Mouse (Mus musculus): ENCODE data around the gene Vmn1r177.
"Not testable (repeated sequence)": the region's sequence is repeated elsewhere in the genome, so short reads cannot be mapped to it uniquely, and the experiment has no call there.

The Vmn1r177 gene

DNA sequence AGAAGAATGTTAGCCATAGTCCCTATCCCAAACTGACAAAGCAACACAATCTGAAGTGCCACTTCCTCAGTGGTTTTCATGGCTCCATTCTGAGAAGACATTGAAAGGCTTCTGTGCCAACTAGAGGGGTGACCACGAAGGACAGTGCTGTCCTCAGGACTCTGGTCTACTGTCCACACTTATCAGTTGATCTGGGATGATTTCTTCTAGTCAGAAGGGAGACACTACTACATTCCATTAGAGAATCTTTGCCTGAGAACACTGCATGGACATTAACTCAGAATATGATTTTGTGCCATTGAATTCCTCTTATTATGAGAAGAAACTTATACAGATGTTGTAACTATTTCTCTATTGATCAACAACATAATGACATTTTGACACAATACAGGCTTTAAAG lies at the start of gene Vmn1r177:
Vmn1r177 (minus strand) TSS at position 101 of the 400 bp plus-strand sequence.
- DNase-seq (ENCODE audit: low spot score in 2 of 2) = not testable (repeated sequence)

DNA sequence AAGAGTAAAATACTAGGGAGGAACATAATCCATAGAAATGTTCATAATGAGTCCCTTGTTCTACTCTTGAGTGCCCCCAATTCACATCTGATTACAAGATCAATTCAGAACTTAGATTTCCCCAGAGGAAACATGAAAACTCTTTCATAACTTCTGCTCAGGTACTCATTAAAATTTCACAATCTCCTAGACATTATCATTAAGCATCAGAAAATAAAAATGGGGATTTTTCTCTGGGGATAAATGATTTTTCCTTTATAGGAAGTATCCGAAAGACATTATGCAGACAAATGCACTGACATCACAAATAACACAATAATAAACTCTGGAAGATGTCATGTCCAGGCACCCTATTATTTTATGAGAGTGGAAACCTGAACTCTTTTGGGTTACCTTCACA lies 25.5 kb upstream of the Vmn1r177 start, which contains the start of gene Vmn1r178:
Vmn1r178 (plus strand) TSS at position 301 of the 400 bp plus-strand sequence.
- no peak for DNase-seq (ENCODE audit: low spot score in 2 of 2)

DNA sequence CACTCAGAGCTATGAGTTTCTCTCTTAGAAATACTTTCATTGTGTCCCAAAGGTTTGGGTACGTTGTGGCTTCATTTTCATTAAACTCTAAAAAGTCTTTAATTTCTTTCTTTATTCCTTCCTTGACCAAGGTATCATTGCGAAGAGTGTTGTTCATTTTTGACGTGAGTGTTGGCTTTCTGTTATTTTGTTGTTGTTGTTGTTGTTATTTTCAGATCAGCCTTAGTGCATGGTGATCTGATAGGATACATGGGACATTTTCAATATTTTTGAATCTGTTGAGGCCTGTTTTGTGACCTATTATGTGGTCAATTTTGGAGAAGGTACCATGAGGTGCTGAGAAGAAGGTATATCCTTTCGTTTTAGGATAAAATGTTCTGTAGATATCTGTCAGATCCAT lies 10.7 kb upstream of the Vmn1r177 start:
- not testable (repeated sequence) for DNase-seq (ENCODE audit: low spot score in 2 of 2)

DNA sequence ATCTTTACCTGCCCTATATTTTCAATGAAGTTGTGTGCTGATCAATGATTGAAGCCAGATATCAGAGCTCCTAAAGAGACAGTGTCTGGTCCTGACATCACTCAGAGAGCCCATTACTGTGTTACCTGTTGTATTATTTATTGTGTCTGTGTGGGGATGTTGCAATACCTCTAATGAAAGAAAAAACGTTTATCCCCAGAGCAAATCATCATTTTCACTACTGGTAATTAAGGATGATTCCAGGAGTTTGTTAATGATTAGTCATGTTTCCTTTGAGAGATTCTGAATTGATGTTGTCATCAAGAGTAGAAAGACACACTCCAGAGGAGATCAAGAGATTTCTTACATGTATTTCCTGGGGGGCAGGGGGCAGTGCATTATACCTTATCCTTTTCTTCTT lies 29.0 kb downstream of the Vmn1r177 start, which contains the start of gene Vmn1r176:
Vmn1r176 (minus strand) TSS at position 101 of the 400 bp plus-strand sequence.
- DNase-seq (ENCODE audit: low spot score in 2 of 2) = not testable (repeated sequence)

Data from frontal cortex, postnatal 14 days (tissue).